Mouse (Mus musculus): ENCODE measurements around the gene Lrrc8b.

The Lrrc8b gene

DNA sequence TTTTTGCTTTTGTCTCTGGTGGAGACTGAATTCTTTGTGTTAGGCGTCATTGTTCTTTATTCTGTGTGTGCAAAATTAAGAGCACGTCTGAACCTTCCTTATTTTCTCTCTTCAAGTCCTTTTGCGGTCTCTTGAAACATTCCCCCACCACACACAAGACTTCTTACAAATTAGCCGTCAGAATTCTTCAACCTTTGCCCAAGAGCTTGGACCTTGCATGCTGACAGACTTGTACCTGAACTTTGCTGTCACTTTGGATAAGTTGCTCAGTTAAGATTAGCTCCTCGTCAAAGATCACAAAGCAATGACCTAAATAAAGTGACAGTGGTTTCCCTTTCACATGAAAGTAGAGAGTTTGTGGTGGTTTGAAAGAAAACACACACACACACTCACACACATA, 3.3 kb downstream of the Lrrc8b start:
- no peak for DNase-seq (ENCODE audit: low read depth)

- no peak for DNase-seq (ENCODE audit: low read depth)
These were observed 10.0 kb downstream of the Lrrc8b start for GRCm38 (mm10) chr5:105425587-105425986.

GRCm38 (mm10) chr5:105427326-105427725, 11.8 kb downstream of the Lrrc8b start:
- no peak for DNase-seq (ENCODE audit: low read depth)

GRCm38 (mm10) chr5:105428265-105428974, 12.8 kb downstream of the Lrrc8b start:
- no peak for DNase-seq (ENCODE audit: low read depth)

DNA sequence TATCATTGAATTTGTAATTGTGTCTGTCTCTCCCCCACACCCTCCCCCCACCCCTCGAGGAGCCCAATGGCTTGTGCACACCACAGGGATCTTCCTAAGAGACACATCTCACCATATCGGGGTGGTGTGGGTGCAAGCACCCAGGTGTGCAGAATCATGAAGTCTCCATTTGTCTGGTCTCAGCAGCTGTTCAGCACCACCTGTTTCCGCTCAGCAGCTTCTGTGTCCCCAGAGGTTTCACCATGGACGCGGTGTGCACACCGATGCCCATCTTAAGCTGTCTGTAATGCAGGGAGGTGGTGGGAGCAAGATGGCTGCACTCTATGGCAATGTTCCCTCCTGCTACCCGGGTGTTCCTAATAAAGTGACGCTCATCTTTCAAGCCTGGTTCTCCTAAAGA, 14.6 kb downstream of the Lrrc8b start:
- no peak for DNase-seq (ENCODE audit: low read depth)

DNA sequence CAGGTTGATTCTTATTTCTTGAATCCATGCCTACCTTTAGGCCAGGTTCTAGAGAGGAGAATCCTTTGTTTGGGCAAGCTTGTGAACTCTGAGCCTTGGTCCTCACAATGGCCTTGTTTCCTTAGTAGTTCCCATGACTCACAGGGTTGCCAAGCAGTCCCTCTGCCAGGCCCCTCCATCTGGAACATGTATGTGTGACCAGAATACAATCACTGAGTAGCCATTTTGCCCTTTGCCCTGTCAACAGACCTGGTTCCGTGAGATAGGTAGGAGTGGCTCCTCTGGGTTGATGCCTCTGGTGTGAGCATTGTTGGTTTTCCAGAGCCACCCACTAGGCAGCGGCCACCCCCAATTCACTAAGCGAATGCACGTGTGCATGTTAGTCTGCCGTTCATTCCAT, 24.0 kb downstream of the Lrrc8b start:
- DNase-seq (ENCODE audit: low read depth) = no peak

DNA sequence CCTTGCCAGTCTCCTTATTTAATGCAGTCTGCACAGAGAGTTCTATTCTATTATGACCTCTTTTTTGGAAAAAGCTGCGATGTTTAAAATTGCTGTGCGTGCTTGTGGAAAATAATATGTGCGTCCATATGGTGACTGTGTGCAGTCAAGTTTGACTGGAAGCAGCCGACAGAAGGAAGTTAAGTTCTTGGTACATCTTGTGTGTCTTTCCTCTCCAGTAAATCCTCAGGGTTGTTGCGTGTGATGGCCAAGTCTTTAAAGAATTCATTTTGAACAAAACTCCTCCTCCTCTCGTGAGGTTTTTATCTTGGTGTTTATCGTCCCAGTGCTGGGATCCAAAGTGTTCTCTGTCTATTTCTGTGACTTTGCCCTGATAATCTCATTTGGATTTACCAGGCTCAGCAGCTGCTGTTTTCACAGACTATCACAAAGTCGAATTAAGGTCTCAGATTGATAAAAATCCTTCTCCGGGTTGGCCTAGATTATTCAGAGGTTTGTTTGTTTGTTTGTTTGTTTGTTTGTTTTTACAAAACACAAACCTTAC, 25.5 kb downstream of the Lrrc8b start:
- no peak for DNase-seq (ENCODE audit: low read depth)

GRCm38 (mm10) chr5:105442212-105443000, 26.8 kb downstream of the Lrrc8b start:
- no peak for DNase-seq (ENCODE audit: low read depth)

DNA sequence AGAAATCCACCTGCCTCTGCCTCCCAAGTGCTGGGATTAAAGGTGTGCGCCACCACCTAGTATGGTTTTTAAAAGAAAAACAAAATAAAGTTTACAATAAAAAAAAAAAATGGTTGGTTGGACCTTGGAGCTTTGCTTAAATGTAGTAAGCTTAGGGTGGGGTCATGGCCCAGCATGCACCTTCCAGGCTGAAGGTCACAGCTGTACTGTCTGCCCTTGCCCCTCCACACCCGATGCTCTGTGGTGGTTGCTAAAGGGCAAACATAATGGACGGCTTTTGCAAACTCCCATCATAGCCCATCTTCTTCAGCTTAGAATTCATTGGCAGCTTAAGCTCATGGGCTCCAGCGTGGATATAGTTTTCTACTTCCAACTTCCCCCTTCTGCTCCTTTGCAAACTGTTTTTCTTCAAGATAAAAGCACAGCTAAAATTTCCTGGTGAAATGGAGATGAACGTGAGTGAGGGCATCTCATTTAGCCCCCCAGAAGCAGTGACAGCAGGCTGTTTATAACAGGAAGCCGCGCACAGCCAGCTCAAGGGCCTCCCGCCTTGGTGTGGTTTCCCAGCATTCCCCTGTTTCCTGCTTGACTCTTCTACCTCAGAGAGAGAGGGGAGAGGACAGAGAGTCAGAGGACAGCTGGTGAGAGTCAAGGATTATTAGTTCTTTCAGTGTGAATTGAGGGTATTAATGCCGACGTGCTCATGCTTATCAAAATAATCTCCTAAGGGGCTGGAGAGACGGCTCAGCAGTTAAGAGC, 27.7 kb downstream of the Lrrc8b start:
- DNase-seq (ENCODE audit: low read depth) = peak; percentile 78

DNA sequence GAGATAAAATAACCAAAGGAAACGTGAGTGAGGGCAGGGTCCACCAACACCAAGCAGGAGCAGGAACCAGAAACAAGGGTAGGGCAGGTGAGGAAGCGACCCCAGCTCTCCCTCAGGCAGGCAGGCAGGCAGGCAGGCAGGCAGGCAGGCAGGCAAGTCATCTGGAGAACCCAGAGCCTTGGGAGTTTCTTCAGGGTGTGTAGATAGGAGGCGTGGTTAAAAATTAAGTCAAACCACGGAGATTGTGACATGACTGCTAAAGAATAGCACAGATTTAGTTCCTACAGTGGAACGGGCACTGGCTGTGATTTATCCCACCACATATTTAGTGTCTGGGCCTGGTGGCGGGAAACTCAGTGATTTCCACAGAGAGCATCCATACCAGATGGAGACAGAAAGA, 30.1 kb downstream of the Lrrc8b start:
- DNase-seq (ENCODE audit: low read depth) = peak; percentile 46

GRCm38 (mm10) chr5:105454105-105454504, 38.5 kb downstream of the Lrrc8b start:
- DNase-seq (ENCODE audit: low read depth) = no peak

DNA sequence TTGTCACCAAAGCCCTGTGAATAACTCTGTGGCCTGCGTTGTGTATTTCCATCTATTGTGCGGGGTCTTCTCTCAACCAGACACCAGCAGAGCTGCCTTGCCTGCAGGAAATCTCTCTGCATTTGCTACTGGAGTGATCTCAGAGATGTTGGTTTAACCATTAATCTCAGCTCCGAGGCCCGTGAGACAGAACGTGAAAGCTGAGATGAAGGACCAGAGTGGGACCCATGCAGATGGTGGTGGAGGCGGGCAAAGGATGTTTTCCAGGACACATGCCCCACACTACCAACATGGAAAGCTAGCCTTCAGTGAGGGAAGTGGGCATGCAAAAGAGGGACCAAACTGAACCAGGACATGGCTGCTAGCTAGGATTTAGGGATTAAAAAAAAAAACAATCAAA, 43.5 kb downstream of the Lrrc8b start:
- DNase-seq (ENCODE audit: low read depth) = no peak

GRCm38 (mm10) chr5:105460551-105460950, 45.0 kb downstream of the Lrrc8b start:
- no peak for DNase-seq (ENCODE audit: low read depth)

DNA sequence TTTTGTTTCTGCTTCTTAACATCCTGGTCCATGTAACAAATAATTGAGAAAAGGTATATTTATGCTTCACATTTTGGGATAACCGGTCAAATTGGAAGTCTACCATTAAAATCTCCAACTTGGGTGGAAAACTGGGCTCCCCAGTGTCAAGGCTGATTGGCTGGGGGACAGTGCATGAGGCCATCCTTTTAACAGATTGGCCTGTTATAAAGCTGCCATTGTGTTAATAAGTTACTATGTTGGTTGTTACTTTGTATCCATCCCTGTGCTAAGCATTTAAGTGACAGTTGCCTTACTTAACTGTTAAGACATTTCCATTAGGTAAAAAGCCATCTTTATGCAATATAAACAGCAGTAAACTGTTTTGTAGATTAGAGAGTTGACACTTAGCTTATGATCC, 45.5 kb downstream of the Lrrc8b start:
- DNase-seq (ENCODE audit: low read depth) = no peak

- no peak for DNase-seq (ENCODE audit: low read depth)
These were observed 49.1 kb downstream of the Lrrc8b start for GRCm38 (mm10) chr5:105464671-105465070.

GRCm38 (mm10) chr5:105465550-105465949, 50.0 kb downstream of the Lrrc8b start:
- no peak for DNase-seq (ENCODE audit: low read depth)

DNA sequence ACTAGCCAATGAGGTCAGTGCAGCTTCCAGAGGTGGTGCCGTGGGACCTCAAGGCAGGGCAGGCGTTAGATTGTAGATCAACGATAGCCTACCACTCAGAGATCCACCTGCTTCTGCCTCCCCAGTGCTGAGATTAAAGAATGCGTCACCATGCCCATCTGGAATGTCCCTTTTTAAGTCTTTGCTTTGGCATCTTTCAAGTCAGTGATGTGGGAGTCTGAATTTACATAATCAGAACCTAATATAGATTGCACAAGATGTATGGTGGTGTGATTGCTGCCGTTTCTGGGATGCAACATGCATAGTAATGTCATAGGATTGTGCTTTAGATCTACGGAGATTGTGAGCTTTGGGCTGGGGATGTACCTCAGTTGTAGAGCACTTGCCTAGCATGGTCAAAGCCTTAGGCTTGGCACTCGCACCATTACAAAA, 50.9 kb downstream of the Lrrc8b start:
- no peak for DNase-seq (ENCODE audit: low read depth)

- DNase-seq (ENCODE audit: low read depth) = no peak
These were observed 51.7 kb downstream of the Lrrc8b start for GRCm38 (mm10) chr5:105467271-105467670.

DNA sequence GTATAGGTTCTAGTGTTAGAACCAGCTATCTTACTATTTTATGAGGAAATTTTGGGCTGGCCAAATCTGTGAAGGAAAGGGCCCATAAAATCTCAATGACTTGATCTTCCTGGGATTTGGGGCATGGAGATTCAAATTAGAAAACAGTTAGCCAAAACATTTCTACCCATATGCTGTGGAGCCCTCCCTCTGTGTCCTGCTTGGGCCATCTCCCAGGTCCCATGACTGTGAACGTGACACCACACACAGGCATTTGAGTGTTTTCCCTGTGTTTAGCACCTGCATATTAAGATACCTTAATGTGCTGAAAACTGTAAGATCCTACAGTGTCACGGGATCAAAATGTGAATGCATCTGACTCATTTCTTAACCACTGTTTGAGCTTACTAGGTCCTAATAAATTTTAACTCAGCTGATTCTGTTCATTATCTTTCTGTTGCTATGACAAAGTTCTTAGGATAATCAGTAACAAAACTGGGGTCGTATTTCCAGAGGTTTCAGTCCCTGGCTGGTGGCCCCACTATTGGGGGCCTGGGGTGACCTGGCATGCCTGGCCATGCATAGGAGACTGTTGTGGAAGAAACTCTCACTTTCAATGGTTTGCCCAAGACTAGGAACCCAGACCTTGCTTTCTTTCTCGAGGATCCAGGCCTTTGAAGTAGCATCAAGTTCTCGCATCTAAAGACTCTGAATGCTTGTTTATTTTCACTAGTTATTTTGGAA, 57.6 kb downstream of the Lrrc8b start:
- DNase-seq (ENCODE audit: low read depth) = no peak

DNA sequence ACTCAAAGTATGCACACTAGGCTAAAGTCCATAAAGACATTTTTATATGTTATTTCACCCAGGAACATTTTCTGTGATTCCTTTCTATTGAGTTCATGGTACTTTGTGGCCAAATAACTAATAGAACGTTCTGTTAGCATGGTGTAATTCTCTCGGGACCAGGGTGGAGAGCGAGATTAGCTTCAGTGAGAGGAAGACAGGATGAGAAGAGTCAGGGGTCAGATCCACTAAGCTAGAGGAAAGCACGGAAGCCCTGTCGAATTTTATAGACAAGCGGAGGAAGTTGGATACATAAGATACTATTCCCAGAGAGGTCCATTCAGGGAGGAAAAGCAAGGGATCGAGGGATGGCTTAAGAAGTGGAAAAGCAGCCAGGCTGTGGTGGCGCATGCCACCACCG, 62.0 kb downstream of the Lrrc8b start:
- no peak for DNase-seq (ENCODE audit: low read depth)

- no peak for DNase-seq (ENCODE audit: low read depth)
These were observed 64.1 kb downstream of the Lrrc8b start for GRCm38 (mm10) chr5:105479673-105480072.

DNA sequence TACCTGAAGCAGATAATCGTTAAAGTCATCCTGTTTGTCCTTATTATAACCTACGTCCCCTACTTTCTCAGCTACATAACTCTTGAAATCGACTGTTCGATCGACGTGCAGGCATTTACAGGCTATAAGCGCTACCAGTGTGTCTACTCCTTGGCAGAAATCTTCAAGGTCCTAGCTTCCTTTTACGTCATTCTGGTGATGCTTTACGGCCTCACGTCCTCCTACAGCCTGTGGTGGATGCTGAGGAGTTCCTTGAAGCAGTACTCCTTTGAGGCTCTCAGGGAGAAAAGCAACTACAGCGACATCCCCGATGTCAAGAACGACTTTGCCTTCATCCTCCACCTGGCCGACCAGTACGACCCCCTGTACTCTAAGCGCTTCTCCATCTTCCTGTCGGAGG, 65.0 kb downstream of the Lrrc8b start:
- DNase-seq (ENCODE audit: low read depth) = no peak
